Mouse (Mus musculus) small intestine, adult 2 months (tissue): ENCODE measurements around the gene Cit.

Experiments
- CTCF ChIP-seq: fragments of 200-500 bp; IDR thresholded peaks from 2 replicates; pipeline ENCODE4 v1.5.1; 2012; ENCODE audit warnings: low read depth, mild to moderate bottlenecking, control low read depth, inconsistent platforms, low read length, moderate library complexity, mixed read lengths; ENCODE audit not compliant: insufficient replicate concordance, insufficient read length; ENCODE audit errors: extremely low read depth
- POLR2A ChIP-seq: fragments of 200-500 bp; IDR thresholded peaks from 2 replicates; pipeline ENCODE4 v1.6.1; 2012; ENCODE audit warnings: low read depth, mild to moderate bottlenecking, control low read depth, inconsistent platforms, low read length, moderate library complexity

- TF ChIP-seq CTCF (no peak), POLR2A (no peak)
Measured at GRCm38 (mm10) chr5:115872106-115872505, 27.0 kb downstream of the Cit start.
